Mouse (Mus musculus) midbrain, embryonic 12.5 days (tissue): ENCODE measurements at regions not wholly inside any gene's neighbourhood (a gene's known extent, or its start where the extent isn't known, plus 50 kb on each side); places are given as distances from the start of the nearest gene placed in this dataset.

Experiments used
- ATAC-seq: fragments of 200-750 bp; cut with Nextera tagmentation; 2 replicates; pipeline ENCODE4 v1.8.0; 2017; ENCODE audit warnings: low read depth, moderate TSS enrichment, moderate library complexity; ENCODE audit not compliant: low FRiP score
- H3K27ac ChIP-seq: fragments of 300-500 bp; sonication (generic); replicated peaks from 2 replicates; pipeline ENCODE4 v1.5.1; 2016; ENCODE audit warnings: mild to moderate bottlenecking
- H3K27me3 ChIP-seq: fragments of 300-500 bp; sonication (generic); 2 replicates; pipeline ENCODE4 v1.6.1; 2016; ENCODE audit warnings: mild to moderate bottlenecking
- H3K36me3 ChIP-seq: fragments of 300-500 bp; sonication (generic); 2 replicates; pipeline ENCODE4 v1.6.1; 2016
- H3K4me1 ChIP-seq: fragments of 300-500 bp; sonication (generic); 2 replicates; pipeline ENCODE4 v1.6.1; 2016
- H3K4me2 ChIP-seq: fragments of 300-500 bp; sonication (generic); replicated peaks from 2 replicates; pipeline ENCODE4 v1.6.1; 2016; ENCODE audit warnings: mild to moderate bottlenecking, moderate library complexity
- H3K4me3 ChIP-seq: fragments of 300-500 bp; sonication (generic); 2 replicates; pipeline ENCODE4 v1.5.1; 2016; ENCODE audit warnings: mild to moderate bottlenecking
- H3K9ac ChIP-seq: fragments of 300-500 bp; sonication (generic); replicated peaks from 2 replicates; pipeline ENCODE4 v1.6.1; 2016; ENCODE audit warnings: mild to moderate bottlenecking, moderate library complexity
- H3K9me3 ChIP-seq: fragments of 300-500 bp; sonication (generic); 2 replicates; pipeline ENCODE4 v1.6.1; 2016; ENCODE audit warnings: mild to moderate bottlenecking
- WGBS: fragments of 180-500 bp; shearing (Covaris S2); methylation state at CpG from one replicate; pipeline ENCODE4 v1.1.7; 2016; 5-methylcytosine and 5-hydroxymethylcytosine counted together

GRCm38 (mm10) chrX:7474831-7475230, 98.6 kb upstream of the Foxp3 start:
- Histone ChIP-seq H3K4me1 (no peaks in the 10 kb centered on the region), H3K27ac (no peak overlapping the region), H3K9me3 (no peaks in the 10 kb centered on the region), H3K4me3 (no peak overlapping the region), H3K27me3 (no peaks in the 10 kb centered on the region), H3K36me3 (no peaks in the 10 kb centered on the region), H3K4me2 (no peak overlapping the region), H3K9ac (no peak overlapping the region)
- 69% methylated on average over 2 of the region's 2 CpGs for WGBS
- no peak for ATAC-seq

- Histone ChIP-seq H3K9ac (no peak overlapping the region), H3K4me3 (no peak overlapping the region), H3K27ac (no peak overlapping the region), H3K36me3 (no peaks in the 10 kb centered on the region), H3K9me3 (no peaks in the 10 kb centered on the region), H3K27me3 (no peaks in the 10 kb centered on the region), H3K4me1 (no peaks in the 10 kb centered on the region), H3K4me2 (no peak overlapping the region)
- WGBS, result 42% methylated on average over 2 of the region's 2 CpGs
- ATAC-seq, result no peak
Measured at GRCm38 (mm10) chrX:7473814-7474213, 98.2 kb upstream of the Usp27x start.

- Histone ChIP-seq H3K9ac (no peak overlapping the region), H3K27me3 (no peaks in the 10 kb centered on the region), H3K27ac (no peak overlapping the region), H3K4me1 (no peaks in the 10 kb centered on the region), H3K4me3 (no peak overlapping the region), H3K36me3 (no peaks in the 10 kb centered on the region), H3K9me3 (no peaks in the 10 kb centered on the region), H3K4me2 (no peak overlapping the region)
- ATAC-seq, result no peak
- WGBS, result 77% methylated on average over 1 of the region's 1 CpGs
Measured at GRCm38 (mm10) chrX:7469801-7470200, 94.2 kb upstream of the Usp27x start.

GRCm38 (mm10) chrX:7467985-7468384, 92.4 kb upstream of the Usp27x start:
- WGBS, result 50% methylated on average over 1 of the region's 1 CpGs

GRCm38 (mm10) chrX:7456851-7457250, 81.2 kb upstream of the Usp27x start:
- Histone ChIP-seq H3K36me3 (no peaks in the 10 kb centered on the region), H3K4me1 (no peaks in the 10 kb centered on the region), H3K27ac (no peak overlapping the region), H3K9me3 (no peaks in the 10 kb centered on the region), H3K4me3 (no peak overlapping the region), H3K4me2 (no peak overlapping the region), H3K27me3 (no peaks in the 10 kb centered on the region), H3K9ac (no peak overlapping the region)
- no peak for ATAC-seq
- WGBS, result 86% methylated on average over 4 of the region's 4 CpGs

More at GRCm38 (mm10) chrX:7467985-7468384, 92.4 kb upstream of the Usp27x start:
- Histone ChIP-seq H3K27ac (no peak overlapping the region), H3K4me1 (no peaks in the 10 kb centered on the region), H3K27me3 (no peaks in the 10 kb centered on the region), H3K4me3 (no peak overlapping the region), H3K36me3 (no peaks in the 10 kb centered on the region), H3K4me2 (no peak overlapping the region), H3K9ac (no peak overlapping the region), H3K9me3 (no peaks in the 10 kb centered on the region)
- no peak for ATAC-seq

- no peak overlapping the region for H3K9ac ChIP-seq
- no peaks in the 10 kb centered on the region for H3K27me3 ChIP-seq
- WGBS, result 75% methylated on average over 3 of the region's 3 CpGs
- no peaks in the 10 kb centered on the region for H3K4me1 ChIP-seq
- no peak overlapping the region for H3K4me2 ChIP-seq
- H3K4me3 ChIP-seq, result no peak overlapping the region
- H3K27ac ChIP-seq, result no peak overlapping the region
- H3K9me3 ChIP-seq, result no peaks in the 10 kb centered on the region
- no peak for ATAC-seq
- H3K36me3 ChIP-seq, result no peaks in the 10 kb centered on the region
Measured at GRCm38 (mm10) chrX:7445035-7445434, 69.4 kb upstream of the Usp27x start.

- no peaks in the 10 kb centered on the region for H3K27me3 ChIP-seq
- no peak overlapping the region for H3K27ac ChIP-seq
- ATAC-seq, result no peak
- 57% methylated on average over 6 of the region's 6 CpGs for WGBS
- no peaks in the 10 kb centered on the region for H3K36me3 ChIP-seq
- H3K9me3 ChIP-seq, result no peaks in the 10 kb centered on the region
- H3K4me3 ChIP-seq, result no peak overlapping the region
- no peak overlapping the region for H3K4me2 ChIP-seq
- no peak overlapping the region for H3K9ac ChIP-seq
- H3K4me1 ChIP-seq, result no peaks in the 10 kb centered on the region
Measured at GRCm38 (mm10) chrX:7444583-7444982, 69.0 kb upstream of the Usp27x start.

GRCm38 (mm10) chrX:7443996-7444421, 68.4 kb upstream of the Usp27x start:
- Histone ChIP-seq H3K27me3 (no peaks in the 10 kb centered on the region), H3K4me1 (no peaks in the 10 kb centered on the region), H3K36me3 (no peaks in the 10 kb centered on the region), H3K4me3 (no peak overlapping the region), H3K9me3 (no peaks in the 10 kb centered on the region), H3K9ac (no peak overlapping the region), H3K4me2 (no peak overlapping the region), H3K27ac (no peak overlapping the region)
- 35% methylated on average over 6 of the region's 6 CpGs for WGBS
- no peak for ATAC-seq

DNA sequence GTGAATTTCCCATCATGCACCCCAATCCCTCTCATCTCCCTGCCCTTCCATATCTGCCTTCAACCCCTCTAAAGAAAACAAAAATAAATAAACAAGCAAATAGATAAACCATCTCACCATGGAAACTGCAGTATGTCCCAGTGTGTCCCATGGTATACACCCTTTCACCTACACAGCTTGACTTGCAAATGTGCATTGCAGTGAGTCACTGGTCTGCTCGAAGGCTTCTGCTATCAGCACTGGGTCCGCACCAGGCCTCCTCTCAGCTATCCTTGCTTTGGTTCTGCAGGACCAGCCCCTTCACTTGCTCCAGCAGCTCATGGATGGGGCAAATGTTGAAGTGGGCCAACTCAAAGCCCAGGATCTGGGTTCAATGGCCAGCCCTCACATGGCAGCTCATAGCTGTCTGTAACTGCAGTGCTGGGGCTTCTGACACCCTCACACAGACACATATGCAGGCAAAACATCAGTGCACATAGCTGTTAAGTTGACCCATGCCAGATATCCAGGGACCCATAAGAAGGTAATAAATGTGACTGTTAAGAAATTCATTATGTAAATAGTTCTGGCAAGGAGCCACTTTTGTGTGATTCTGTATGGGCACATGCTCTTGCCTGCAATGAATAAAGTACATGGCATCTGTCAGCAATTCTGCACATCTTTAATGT, 59.9 kb upstream of the Usp27x start:
- 87% methylated on average over 2 of the region's 2 CpGs for WGBS
- Histone ChIP-seq H3K9me3 (no peaks in the 10 kb centered on the region), H3K4me2 (no peak overlapping the region), H3K4me3 (no peak overlapping the region), H3K27me3 (no peaks in the 10 kb centered on the region), H3K27ac (no peak overlapping the region), H3K36me3 (no peaks in the 10 kb centered on the region), H3K4me1 (no peaks in the 10 kb centered on the region), H3K9ac (no peak overlapping the region)
- no peak for ATAC-seq

- H3K4me3 ChIP-seq, result no peak overlapping the region
- H3K4me2 ChIP-seq, result no peak overlapping the region
- H3K4me1 ChIP-seq, result 0 out of 2 replicates have a peak, but pooled peaks cover 5% of the 10 kb centered on the region
- 66% methylated on average over 2 of the region's 2 CpGs for WGBS
- no peak overlapping the region for H3K9ac ChIP-seq
- H3K36me3 ChIP-seq, result no peaks in the 10 kb centered on the region
- H3K27me3 ChIP-seq, result no peaks in the 10 kb centered on the region
- H3K27ac ChIP-seq, result no peak overlapping the region
- H3K9me3 ChIP-seq, result no peaks in the 10 kb centered on the region
- ATAC-seq, result no peak
Measured at GRCm38 (mm10) chrX:7434268-7434667, 58.6 kb upstream of the Usp27x start.

DNA sequence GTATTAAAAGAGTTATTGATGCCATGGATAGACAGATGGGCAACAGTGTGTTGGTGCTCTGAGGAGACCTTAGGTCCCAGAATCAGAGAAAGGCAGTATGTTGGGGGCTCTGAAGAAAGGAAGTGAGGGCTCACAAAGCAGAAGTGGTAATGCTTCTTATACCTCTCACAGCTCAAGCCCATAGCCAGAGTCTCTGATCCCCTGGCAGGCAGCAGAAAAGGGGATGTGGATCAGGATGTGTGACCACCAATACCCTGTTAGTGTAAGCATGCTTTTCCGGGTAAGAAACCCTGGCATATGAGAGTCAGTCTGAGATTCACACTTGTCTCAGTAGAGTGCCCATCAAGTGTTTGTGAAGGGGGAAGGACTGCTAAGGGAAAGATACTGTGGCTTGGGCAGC, 54.8 kb upstream of the Usp27x start:
- no peak overlapping the region for H3K4me3 ChIP-seq
- H3K27ac ChIP-seq, result no peak overlapping the region
- no peaks in the 10 kb centered on the region for H3K27me3 ChIP-seq
- H3K4me2 ChIP-seq, result no peak overlapping the region
- 92% methylated on average over 1 of the region's 1 CpGs for WGBS
- peaks cover 5% of the 10 kb centered on the region; the same call in 1 of the 2 replicates for H3K4me1 ChIP-seq
- H3K36me3 ChIP-seq, result no peaks in the 10 kb centered on the region
- no peaks in the 10 kb centered on the region for H3K9me3 ChIP-seq
- H3K9ac ChIP-seq, result no peak overlapping the region
- ATAC-seq, result no peak

GRCm38 (mm10) chrX:7429524-7429865, 53.9 kb upstream of the Usp27x start:
- H3K4me2 ChIP-seq, result no peak overlapping the region
- WGBS, result 18% methylated on average over 5 of the region's 5 CpGs
- 0 out of 2 replicates have a peak overlapping the region, but pooled peaks have one; percentile 30 for H3K27ac ChIP-seq
- H3K4me3 ChIP-seq, result no peak overlapping the region
- no peaks in the 10 kb centered on the region for H3K9me3 ChIP-seq
- H3K9ac ChIP-seq, result no peak overlapping the region
- no peaks in the 10 kb centered on the region for H3K27me3 ChIP-seq
- H3K36me3 ChIP-seq, result no peaks in the 10 kb centered on the region
- ATAC-seq, result peak; percentile 30; the same call in 1 of the 2 replicates
- peaks cover 5% of the 10 kb centered on the region; the same call in 1 of the 2 replicates for H3K4me1 ChIP-seq
